Mouse (Mus musculus) embryonic fibroblast, embryonic 13.5 days (primary cell): ENCODE data around the gene Dll3.
A peak's percentile ranks its signal among the peaks of the same experiment; 100 is the strongest.

Experiments used
- CTCF ChIP-seq: IDR thresholded peaks from 2 replicates; pipeline ENCODE4 v1.5.1; 2011; ENCODE audit warnings: mild to moderate bottlenecking, control low read depth, low read length, moderate library complexity, borderline replicate concordance; ENCODE audit not compliant: insufficient read depth
- POLR2A ChIP-seq: IDR thresholded peaks from 2 replicates; pipeline ENCODE4 v1.6.1; 2011; ENCODE audit warnings: low read depth, mild to moderate bottlenecking, control low read depth, low read length, moderate library complexity

DNA sequence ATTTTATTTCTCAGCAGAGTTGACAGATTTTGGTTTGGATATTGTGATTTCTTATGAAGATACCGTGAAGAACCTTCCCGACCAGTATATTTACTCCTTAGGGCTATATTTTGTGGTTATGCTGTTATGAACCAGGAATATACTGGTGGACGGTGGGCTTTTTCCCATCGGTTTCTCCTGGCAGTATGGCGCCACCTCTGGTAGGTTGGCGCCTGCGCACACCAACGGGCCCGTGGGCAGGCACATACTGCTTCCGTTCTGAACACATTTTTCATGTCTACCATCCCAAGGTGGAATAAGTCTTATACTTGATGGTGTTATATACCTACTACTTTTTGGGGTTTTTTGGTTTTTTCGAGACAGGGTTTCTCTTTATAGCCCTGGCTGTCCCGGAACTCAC lies 32.7 kb downstream of the Dll3 start:
- TF ChIP-seq CTCF (0 out of 2 replicates have a peak, but pooled peaks have one; percentile 11), POLR2A (no peak)
